Mouse (Mus musculus) CD4-positive helper T cell, adult 2 months (primary cell): ENCODE data around the gene Cdkn2aip.

Experiments used
- DNase-seq: peaks from one replicate; pipeline ENCODE4 v3.0.0-alpha.2; 2012; ENCODE audit warnings: low read depth, missing footprints, low spot score

Cdkn2aip gene

DNA sequence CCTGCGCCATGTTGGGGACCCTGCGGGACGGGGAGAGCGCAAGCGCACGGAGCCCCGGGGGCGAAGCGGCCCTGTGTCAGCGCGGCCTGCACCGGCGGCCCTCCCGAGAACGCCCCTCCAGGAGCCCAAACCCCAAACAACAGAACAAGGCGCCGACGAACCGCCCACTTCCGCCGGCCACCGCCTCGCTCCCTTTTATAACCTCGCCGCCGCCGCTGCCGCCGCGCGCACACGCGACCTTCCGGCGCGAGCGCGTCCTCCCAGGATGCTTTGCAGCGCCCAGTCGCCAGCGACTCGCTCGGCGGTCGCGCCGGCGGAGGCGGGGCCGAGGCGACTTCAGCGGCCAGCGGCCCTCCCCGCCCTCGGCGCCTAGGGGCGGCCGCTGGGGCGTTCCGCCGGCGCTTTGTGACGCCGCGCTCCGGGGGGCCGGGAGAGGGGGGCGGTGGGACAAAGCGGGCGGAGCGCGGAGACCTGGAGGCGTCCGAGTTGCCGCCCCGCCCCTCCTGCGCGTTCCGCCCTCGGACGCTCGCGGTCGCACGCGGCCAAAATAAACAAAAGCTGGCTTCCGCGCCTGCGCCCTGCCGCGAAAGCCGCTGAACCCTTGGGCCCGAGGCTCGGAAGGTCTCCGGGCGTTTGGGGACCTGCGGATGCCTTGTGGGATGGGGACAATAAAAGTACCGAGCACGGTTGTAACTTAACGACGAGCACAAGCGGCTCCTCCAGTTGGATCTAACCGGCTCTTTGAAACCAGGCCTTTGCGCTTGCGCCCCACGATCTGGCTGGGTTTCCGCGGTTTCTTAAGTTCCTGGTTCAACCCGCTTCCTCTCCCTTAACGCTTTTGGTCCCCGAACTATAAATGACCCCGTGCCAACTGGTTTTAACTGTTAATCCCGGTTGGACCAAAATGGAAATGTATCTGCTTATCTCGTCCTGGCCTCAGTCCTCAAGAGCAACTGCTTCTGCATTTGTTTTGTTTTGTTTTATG, at the start of gene Cdkn2aip:
Gene Cdkn2aip (minus strand): TSS at position 172 of the 985 bp plus-strand sequence.
- peak; percentile 98 for DNase-seq

DNA sequence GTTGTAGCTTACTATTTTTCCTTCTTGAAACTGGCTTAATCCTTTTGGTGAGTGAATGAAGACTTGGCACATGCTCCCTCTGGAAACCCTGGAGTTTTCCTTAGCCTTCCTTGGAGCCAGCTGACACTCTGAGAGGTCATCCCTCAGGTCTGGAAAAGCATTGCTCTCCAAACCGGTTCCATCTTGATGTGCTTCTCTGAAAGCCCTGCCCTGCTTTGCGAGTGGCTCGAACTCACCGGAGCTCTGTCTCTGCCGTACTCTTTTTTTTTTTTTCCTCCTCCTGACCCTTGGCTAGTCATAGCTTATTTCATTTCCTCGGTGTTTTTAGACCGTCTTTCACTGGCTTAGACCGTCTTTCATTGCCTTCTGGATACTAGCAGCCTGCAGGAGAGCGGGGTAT, 49.5 kb upstream of the Cdkn2aip start:
- no peak for DNase-seq

DNA sequence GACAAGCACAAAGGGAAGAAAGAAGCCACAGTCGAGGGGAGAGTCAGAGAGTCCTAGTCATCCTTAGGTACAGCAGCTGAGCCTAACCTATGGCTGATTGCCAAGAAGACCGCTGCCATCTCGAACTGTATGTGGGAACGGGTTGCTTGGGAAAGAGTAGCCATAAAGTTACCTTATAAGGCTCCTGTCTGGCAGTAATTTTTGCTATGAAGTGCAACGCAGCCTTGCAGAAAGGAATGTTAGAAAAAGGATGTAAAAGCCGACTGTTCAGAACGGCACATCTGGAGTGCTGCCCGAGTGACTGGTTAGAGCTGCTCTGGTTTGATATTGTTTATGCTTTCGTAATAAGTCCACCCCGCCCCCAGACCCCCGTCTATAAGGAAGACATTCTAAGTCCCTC, 47.0 kb upstream of the Cdkn2aip start:
- no peak for DNase-seq

DNA sequence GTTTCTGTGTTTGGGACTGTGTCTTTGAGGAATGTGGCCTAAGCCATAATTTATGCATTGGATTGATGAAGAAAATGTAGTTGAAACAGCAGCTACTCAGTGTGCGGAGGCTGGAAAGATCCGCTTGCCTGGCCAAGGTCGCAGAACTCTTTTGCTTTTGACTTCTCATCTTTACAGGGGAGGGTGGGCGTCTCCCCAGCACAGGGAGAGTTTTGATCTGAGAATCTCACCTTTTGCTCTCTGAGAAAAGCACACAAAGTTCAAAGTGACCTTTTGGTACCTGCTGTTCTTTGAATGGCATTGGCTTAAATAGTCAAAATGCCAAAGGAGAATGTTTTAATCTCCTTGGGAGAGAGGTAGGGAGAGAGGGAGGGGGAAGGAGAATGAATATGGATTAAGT, 46.5 kb upstream of the Cdkn2aip start:
- no peak for DNase-seq

DNA sequence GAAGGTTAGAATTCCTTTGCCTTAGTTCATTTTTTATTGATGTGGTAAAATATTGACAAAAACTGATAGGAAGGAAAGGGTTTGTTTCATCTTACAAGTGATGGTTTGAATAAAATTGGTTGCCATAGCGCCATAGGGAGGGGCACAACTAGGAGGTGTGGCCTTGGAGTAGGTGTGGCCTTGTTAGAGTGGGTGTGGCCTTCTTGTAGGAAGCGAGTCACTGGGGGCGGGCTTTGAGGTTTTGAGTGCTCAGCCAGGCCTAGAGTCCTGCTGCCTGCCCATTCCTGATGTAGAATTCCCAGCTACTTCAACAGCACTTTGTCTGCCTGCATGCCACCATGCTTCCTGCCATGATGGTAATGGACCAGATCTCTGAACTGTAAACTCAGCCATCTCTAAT, 39.4 kb upstream of the Cdkn2aip start:
- no peak for DNase-seq

DNA sequence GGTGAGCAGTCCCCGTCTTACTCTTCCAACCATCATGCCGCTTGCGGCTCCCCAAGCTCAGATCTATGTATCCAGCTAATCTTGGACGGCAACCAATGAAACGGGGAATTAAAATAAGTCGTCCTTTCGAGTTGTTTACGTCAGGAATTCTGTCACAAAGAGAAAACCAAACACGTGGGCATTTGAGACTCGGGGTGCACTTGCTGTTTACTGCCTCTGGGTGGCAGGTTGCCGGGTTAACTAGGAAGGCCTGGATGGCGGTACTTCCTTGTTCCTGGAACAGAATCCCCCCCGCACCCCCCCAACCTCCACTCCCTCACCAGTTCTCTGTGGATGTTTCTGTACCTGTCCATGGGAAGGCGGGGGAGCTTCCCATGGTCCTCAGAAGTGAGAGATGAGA, 36.4 kb upstream of the Cdkn2aip start:
- no peak for DNase-seq

DNA sequence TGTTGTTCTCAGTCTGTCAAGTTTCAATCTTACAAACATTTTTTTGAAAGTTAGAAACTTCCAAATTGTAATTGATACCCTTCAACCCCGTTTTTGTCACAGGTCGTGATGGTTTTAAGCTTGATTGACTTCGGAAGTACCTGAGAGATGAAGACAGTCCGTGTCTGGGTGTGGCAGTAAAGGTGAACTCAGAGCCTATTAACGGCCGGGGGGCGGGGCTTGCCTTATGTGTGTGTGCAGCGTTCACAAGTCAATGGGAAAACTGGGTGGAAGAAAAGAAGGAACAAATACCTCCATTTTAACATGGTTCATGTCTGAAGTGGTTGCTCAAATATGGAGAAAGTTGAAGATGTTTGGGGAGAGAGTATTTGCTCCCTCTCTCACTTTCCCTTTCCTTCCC, 35.8 kb upstream of the Cdkn2aip start:
- no peak for DNase-seq

DNA sequence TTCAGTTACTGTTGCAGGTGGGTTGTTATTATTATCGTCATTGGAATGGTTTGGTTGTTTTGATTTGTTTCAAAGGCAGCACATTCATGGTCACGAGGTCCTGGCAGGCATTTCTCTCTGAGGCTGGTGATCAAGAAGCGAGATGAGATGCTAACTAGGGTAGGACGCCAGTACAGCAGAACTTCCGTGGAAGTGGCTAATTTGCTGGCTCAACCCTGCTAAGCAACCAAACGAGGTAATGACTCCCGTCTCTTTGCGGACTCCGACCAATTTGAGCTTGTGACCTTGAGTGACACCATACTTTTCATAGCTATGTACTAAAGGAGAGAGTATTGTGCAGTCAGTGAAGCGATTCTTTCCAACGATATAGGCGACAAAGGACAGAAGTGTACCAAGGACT, 32.6 kb upstream of the Cdkn2aip start:
- no peak for DNase-seq

DNA sequence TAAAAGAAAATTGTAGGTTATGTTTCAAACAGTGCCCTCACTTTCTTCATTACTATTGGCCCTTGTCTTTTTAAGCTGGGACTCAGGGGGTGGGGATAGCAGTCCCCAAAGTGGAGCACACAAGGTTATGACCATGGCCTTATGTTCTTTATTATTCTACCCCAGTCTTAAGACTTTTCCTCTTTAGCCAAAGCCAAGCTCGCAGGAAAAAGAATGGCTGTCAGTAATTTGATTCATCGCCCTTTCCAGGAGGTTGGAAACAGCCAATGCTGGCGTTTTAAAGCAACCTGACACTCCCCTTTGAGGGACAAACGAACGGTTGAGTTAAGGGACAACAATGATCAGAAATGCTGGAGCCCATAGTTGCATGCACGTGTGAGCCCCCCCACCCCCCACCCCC, 32.1 kb upstream of the Cdkn2aip start:
- DNase-seq, result no peak

DNA sequence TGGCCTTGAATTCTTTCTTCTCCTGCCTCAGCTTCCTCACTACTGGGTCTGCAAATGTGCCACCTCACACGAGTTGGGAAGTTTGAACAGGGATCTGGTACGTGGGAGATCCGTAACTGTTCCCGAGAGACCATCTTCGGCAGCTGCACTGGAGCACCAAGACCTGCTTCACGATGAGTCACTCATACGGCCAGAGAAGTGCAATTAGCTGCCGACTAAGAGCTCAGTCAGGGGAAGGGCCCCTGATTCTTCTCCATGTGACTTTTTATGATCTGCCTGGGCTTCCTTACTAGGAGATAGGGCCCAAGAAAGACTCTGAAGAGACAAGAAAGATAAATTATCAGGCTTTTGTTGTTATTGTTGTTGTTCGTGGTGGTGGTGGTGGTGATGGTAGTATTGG, 31.1 kb upstream of the Cdkn2aip start:
- no peak for DNase-seq

DNA sequence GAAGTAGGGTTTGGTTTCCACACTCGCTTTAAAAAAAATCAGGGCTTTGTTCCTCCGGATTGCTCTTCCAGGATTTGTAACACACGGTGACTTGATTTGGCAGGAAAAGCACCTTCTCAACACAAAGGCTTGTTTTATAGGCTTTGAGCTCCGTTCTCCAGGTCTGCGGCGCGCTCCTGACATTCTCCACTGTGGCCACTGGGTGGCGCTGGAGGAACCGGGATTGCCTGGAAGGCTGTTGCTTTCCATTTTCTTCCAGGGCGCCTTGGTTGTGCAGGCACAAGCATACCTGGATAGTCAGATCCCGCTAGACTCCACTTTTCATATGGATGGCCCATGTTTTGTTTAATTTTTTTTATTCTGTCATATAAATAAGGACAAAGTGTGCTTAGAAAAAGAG, 29.7 kb upstream of the Cdkn2aip start:
- peak; percentile 7 for DNase-seq

DNA sequence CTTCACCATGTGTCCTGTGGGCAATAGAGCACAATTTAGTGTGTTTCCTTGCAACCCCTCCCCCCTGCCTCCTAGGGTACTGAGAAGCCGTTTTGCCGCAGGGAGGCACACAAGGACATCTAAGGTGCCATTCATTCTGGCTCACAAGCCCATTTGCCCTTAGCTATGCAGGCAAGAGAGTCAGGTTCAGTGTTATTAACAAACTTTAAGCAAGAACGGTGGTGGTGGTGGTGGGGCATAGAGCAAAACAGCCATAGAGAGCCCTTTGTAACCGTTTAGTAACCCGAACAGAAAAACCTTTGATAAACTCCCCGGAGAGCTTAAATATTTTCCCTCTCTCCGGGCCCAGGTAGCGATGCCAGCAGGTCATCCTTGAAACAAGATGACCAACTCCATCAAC, 29.3 kb upstream of the Cdkn2aip start:
- no peak for DNase-seq

DNA sequence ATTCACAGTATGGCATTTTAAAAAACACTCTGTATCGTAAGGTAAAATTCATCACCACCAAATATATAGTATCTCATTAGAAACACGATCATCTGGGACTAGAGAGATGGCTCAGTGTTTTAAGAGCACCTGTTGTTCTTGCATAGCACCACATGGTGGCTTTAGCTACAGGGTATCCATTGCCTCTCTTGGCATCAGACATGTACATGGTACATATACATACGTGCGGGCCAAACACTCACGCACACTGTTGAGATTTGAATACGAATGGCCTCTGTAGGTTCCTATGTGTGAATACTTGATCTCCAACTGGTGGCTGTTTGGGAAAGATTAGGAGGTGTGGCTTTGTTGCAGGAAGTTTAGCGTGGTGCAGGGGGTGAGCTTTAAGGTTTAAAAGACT, 28.6 kb upstream of the Cdkn2aip start:
- DNase-seq, result no peak

DNA sequence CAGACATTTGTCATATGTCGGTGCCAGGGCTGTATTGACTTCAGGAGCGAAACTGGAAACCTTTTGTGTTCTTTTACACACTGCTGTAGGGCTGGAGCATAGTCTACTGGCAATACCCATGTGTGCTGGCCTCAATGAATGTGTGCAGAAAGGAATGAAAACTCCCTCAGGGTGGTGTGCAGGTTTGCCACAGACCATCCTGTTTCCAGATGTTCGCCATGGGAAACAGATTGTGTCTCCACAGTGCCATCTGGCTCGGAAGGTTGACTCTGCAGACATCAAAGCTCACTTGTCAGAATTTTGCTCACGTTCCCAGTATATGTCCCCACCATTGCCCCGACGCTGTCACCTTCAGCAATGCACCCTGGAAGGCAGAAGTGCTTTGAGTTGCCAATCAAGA, 23.4 kb upstream of the Cdkn2aip start:
- DNase-seq, result no peak

DNA sequence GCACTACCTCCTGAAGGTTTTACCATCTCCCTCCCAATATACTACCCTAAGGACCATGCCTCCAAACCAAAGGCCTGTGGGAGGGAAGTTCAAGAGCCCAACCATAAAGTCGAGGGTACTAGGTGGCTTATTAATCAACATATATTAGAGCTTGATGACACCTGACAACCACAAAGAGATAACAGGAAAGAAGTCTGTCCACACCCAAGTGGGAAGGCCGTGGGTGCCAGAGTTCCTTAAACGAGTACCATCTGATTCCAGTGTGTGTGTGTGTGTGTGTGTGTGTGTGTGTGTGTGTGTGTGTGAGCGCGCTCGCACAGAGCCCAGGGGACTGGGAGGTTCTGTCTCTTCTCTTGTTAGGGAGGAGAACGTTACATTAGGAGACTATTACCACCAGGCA, 15.6 kb upstream of the Cdkn2aip start:
- no peak for DNase-seq

DNA sequence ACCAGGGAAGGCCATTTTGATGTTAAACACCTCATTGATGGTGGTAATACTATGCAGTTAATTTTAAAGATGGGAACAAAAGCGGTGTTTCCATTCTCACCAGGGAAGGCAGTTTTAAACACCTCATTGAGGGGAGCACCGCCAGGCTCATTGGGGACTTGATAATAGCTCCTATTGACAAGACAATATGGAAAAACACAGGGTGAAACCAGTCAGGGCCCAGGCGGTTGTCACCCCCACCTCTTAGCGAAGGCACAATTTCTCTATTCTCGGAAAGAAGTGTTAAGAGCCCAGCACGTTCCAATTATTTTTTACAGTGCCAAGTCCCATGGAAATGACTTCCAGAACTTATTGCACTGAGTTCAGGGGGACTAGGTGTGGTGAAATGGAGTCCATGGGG, 13.2 kb upstream of the Cdkn2aip start:
- DNase-seq, result no peak

DNA sequence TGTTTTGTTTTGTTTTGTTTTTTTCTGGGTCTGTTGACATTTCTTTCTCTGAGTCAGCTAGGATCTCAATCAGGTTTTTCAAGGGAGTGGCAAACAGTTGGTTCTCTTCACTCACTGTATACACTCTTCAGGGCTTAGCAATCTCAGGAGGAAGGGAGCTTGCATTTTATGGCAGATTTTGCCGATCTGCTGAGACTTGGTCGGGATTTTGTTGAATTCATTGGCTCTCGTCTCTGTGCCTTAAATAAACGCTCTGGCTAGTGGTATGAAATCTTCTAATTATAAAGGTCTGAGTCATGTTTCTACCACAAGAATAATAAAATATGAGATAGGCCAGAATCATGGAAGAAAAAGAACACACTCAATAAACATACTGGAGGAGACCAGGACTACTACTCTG, 7.9 kb upstream of the Cdkn2aip start:
- no peak for DNase-seq

DNA sequence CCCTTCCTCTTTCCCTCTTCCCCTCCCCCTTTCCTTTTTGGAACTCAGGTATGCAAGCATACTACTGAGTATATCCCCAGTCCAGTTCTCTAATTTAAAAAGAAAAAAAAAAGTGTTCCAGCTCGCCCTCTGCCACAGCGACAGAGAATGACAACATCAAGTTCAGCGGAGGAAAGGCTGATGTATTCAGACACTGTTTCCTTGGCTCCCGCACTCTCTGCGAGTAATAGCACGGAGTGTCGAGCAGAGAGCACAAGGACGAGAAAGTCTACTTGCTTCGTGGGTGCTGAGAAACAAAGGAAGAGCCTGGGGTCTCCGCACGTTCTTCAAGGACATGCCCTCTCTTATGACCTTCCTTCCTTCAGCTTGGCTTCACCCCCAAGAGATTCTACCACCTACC, 4.9 kb upstream of the Cdkn2aip start:
- DNase-seq, result no peak

DNA sequence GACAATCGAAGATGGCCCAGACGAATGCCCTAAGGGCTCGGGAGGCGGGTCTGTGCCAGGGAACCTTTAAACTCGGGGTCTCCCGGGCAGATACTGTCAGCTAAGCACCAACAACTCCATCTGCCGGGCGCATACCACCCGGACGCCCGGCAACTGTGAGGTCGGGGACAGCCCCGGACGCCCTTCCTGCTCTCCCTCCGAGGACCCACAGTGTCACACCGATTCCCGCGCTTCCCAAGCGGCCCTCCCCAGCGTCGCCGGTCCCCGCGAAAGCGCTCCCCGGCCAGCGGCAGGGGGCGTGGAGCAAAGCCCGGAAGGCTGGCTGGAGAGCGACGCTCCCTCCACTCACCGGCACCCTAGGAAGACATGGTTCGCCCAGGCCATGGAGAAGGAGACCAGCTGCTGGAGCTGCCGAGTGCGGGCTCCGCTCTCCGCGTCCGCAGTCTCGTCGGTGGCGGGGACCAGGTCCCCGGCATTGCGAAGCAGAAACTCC, 515 bp downstream of the Cdkn2aip start:
- no peak for DNase-seq

DNA sequence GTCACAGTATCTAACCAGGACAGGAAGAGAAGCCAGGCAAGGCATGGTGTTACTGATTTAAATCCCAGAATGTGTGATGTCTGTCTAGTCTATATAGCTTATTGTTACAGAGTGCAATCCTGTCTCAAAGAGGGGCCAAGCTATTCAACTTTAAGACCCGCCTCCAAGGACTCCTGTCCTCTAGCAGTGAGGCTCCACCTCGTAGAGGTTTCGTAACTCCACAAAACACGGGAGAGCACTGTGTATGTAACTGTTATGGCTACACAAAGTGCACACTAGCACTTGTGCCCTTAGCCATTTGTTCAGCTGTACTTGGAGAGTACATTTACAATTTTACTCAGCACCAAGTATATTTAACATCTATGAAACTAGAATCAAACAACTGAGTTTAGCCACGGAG, 5.6 kb downstream of the Cdkn2aip start:
- DNase-seq, result no peak

DNA sequence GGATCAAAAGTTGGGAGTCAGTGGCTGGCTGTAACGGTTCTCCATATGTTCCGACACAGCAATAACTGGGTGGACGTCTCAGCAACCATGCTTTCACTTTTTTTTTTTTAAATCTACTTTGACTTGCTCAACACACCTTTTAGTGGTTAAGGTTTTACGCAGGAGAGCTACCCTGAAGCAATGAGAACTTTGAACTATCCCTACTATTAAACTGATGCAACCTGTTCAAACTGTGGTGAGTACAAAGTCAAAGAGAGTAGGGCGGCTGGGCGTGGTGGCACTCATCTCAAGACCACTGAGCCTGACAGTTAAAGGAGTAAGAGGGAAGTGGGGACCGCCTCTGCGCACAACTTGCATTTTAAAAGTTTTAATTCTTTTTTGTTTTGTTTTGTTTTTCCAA, 7.0 kb downstream of the Cdkn2aip start:
- DNase-seq, result no peak

DNA sequence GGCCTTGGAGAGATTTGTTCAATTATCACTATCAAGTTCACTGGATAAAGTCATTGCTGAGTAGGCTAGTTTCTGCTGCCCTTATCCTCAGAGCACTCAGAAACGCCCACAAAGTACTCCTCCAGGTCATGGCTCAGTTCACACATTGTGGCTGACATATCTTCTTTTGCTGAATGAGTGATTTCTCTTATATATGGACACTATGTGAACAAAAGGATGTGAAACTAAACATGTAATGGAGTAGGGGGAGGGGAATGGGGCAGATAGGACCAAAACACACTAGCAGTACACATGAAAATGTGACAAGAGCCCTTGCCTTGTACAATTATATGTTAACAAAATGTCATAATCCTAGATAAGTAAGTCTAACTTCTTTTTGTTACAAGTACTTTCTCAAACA, 11.4 kb downstream of the Cdkn2aip start:
- no peak for DNase-seq

DNA sequence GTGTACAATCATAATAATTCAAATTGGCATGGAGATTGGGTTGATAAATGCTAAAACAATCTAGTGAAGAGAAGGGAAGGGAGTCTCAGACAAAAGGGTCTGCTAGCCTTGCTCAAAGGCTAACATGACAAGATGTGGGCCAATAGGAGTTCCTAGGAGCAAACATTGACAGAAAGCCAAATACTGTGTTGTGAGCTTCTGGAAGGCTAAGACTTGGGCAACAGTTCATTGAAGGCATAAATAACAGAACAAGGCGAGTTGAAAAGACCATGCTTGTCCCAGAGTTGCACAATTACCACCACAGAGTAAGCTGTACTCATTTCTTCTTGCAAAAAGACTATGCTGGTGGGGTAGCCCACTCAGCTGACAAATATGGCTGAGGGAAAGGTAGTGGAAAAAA, 16.0 kb downstream of the Cdkn2aip start:
- DNase-seq, result no peak
